Mouse (Mus musculus) T-cell, adult 2 months (primary cell): Measurements from ENCODE around the gene Nop53.
A peak's percentile ranks its signal among the peaks of the same experiment; 100 is the strongest.
"Not testable (repeated sequence)": the region's sequence is repeated elsewhere in the genome, so short reads cannot be mapped to it uniquely, and the experiment has no call there.

Experiments
- DNase-seq: peaks from one replicate; pipeline ENCODE4 v3.0.0; 2022; ENCODE audit warnings: low spot score

Nop53 gene

GRCm38 (mm10) chr7:15919947-15920346 lies 25.9 kb downstream of the Nop53 start:
- DNase-seq: no peak

GRCm38 (mm10) chr7:15918371-15918770 lies 27.5 kb downstream of the Nop53 start:
- no peak for DNase-seq

GRCm38 (mm10) chr7:15916996-15917395 lies 28.9 kb downstream of the Nop53 start:
- no peak for DNase-seq

DNA sequence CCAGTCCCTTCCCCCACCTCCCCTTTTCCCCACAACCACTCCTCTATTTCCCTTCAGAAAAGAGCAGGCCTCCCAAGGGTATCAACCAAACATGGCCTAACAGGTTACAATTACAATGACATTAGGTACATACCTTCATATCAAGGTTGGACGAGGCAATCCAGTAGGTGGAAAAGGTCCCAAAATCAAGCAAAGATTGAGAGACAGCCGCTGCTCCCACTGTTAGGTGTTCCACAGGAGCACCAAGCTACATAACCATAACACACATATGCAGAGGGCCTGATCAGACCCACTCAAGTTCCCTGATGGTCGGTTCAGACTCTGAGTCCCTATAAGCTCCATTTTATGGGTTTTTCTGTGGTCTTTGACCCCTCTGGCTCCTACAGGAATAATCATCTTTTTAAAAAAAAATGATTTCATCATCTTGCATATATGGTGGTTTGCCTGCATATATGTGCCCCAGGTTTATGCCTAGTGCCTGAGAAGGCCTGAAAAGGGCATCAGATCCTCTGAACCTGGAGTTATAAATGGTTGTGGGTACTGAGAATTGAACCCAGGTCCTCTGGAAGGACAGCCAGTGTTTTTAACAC lies 29.6 kb downstream of the Nop53 start:
- DNase-seq: no peak

DNA sequence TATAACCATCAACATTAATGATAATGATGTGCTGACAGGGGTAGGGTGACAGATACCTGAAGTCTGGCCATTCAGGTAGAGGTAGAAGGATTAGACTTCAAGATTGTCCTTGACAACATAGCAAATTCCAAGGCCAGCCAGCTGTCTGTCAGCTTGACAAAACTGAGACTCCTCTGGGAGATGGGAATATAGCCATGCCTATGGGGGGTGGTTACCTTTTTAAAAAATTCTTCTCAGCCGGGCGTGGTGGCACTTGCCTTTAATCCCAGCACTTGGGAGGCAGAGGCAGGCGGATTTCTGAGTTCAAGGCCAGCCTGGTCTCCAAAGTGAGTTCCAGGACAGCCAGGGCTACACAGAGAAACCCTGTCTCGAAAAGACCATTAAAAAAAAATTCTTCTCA lies 30.2 kb downstream of the Nop53 start:
- DNase-seq: not testable (repeated sequence)

- no peak for DNase-seq
Measured at GRCm38 (mm10) chr7:15914751-15915150, 31.1 kb downstream of the Nop53 start.

DNA sequence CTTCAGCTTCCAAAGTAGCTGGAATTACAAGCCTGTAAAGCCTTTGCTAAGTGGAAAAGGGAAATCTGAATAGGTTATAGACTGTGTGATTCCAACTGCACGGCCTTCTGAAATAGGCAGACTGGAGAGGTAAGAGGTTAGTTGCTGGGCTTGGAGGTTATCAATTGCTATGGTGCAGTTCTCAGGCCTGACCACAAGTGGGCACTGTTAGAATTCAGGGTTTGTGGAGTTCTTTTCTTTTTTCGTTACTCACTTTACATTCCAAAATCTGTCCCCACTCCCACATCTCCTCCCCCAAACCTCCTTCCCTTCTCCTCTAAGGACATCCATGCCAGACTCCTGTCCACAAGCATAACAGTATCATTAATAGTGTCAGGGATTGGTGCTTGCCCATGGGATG lies 31.6 kb downstream of the Nop53 start:
- peak; percentile 49 for DNase-seq

GRCm38 (mm10) chr7:15912183-15912582 lies 33.7 kb downstream of the Nop53 start:
- peak; percentile 68 for DNase-seq

GRCm38 (mm10) chr7:15910521-15910920 lies 35.4 kb downstream of the Nop53 start:
- no peak for DNase-seq

GRCm38 (mm10) chr7:15907971-15908590 lies 37.8 kb downstream of the Nop53 start:
- no peak for DNase-seq

GRCm38 (mm10) chr7:15906602-15907001 lies 39.3 kb downstream of the Nop53 start:
- DNase-seq: no peak

GRCm38 (mm10) chr7:15905861-15906260 lies 40.0 kb downstream of the Nop53 start:
- DNase-seq: no peak

DNA sequence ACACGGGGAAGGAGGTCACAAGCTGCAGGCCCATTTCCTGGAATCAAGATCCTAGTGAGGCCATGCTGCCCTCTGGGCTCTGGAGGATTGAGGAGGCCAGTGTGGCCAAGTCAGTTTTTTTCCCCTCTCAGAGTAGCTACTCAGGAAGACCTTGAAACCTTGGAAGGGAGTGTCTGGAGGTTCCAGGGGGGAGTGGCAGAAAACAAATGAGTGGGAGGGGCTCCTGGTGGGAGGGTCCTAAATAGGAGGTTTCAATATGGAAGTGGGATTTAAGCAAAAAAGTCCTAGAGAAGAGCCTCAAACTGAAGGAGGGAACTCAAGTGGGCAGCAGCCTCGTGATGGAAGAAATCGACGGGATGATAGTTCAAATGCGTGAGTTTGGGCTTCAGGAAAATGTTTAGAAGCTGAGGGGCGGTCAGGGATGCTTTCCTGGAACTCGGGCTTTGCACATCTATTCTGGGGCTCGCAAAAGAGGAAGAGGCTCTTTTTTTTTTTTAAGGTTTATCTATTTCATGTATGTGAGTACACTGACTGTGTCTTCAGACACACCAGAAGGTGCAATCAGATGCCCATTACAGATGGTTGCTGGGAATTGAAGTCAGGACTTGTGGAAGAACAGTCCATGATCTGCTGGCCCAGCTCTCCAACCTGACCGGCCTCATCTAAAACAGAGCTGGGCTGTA lies 44.4 kb downstream of the Nop53 start:
- no peak for DNase-seq

DNA sequence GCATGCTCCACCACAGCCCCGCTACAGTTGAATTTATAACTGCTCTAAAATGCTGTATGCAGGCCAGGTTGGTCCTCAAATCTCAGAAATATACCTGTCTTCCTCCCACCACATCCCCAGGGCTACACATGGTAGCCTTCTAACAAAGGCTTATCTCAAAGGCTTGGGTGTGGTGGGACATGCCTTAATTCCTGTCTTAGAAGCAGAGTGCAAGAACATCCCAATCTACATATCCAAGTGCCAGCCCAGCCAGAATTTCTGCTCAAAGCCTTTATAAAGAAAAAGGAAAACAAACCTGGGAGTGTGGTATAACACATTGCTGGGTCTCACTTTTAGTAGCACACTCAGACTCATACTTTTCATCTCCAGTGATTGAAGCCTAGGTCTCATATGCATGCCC lies 51.6 kb downstream of the Nop53 start:
- no peak for DNase-seq
